Mouse (Mus musculus): ENCODE data around the gene Prkn. TPM values are rescaled to one million over a fixed set of nuclear protein-coding genes. Genes with fewer than 3 reads are reported as not detected.

The Prkn gene
- total and polyA plus RNA-seq, 2 experiments, result 2.5 to 8.9 TPM

GRCm38 (mm10) chr17:11411414-11411813, 571.2 kb downstream of the Prkn start:
- H3K4me3 ChIP-seq (ENCODE audit: insufficient read depth, low read depth, low read length), result no peak overlapping the region
- no peaks in the 10 kb centered on the region for H3K79me2 ChIP-seq (ENCODE audit: control insufficient read depth, insufficient read depth, low read length)
- WGBS, result 64% methylated on average over 10 of the region's 10 CpGs
- no peak for TF ChIP-seq CTCF (IDR thresholded peaks at IDR 0.05; ENCODE audit: low read depth, low read length)
- TF ChIP-seq POLR2A (IDR thresholded peaks at IDR 0.05; ENCODE audit: extremely low read depth, insufficient read depth, low read length), result no peak
- H3K27ac ChIP-seq (replicated peaks; ENCODE audit: insufficient read depth, low read depth, low read length), result no peak overlapping the region
- no peaks in the 10 kb centered on the region for H3K27me3 ChIP-seq (ENCODE audit: control insufficient read depth, insufficient read depth, low read length)
- DNase-seq (ENCODE audit: extremely low read depth, low read depth, low spot score), result no peak
- no peak overlapping the region for H3K9ac ChIP-seq (ENCODE audit: low read depth, low read length)
- no peaks in the 10 kb centered on the region for H3K4me1 ChIP-seq (ENCODE audit: control insufficient read depth, insufficient read depth, low read length)
- H3K36me3 ChIP-seq (ENCODE audit: control insufficient read depth, insufficient read depth, low read length), result no peaks in the 10 kb centered on the region

GRCm38 (mm10) chr17:11413688-11414087, 573.5 kb downstream of the Prkn start:
- 77% methylated on average over 5 of the region's 5 CpGs for WGBS
- Histone ChIP-seq H3K27me3 (ENCODE audit: control insufficient read depth, insufficient read depth, low read length) (no peaks in the 10 kb centered on the region), H3K4me1 (ENCODE audit: control insufficient read depth, insufficient read depth, low read length) (no peaks in the 10 kb centered on the region), H3K36me3 (ENCODE audit: control insufficient read depth, insufficient read depth, low read length) (no peaks in the 10 kb centered on the region), H3K27ac (replicated peaks; ENCODE audit: insufficient read depth, low read depth, low read length) (no peak overlapping the region), H3K79me2 (ENCODE audit: control insufficient read depth, insufficient read depth, low read length) (no peaks in the 10 kb centered on the region), H3K9ac (ENCODE audit: low read depth, low read length) (no peak overlapping the region), H3K4me3 (ENCODE audit: insufficient read depth, low read depth, low read length) (no peak overlapping the region)
- TF ChIP-seq CTCF (IDR thresholded peaks at IDR 0.05; ENCODE audit: low read depth, low read length), result no peak
- no peak for TF ChIP-seq POLR2A (IDR thresholded peaks at IDR 0.05; ENCODE audit: extremely low read depth, insufficient read depth, low read length)
- DNase-seq (ENCODE audit: extremely low read depth, low read depth, low spot score), result no peak

GRCm38 (mm10) chr17:11414288-11414687, 574.1 kb downstream of the Prkn start:
- Histone ChIP-seq H3K27me3 (ENCODE audit: control insufficient read depth, insufficient read depth, low read length) (no peaks in the 10 kb centered on the region), H3K4me1 (ENCODE audit: control insufficient read depth, insufficient read depth, low read length) (no peaks in the 10 kb centered on the region), H3K27ac (replicated peaks; ENCODE audit: insufficient read depth, low read depth, low read length) (no peak overlapping the region), H3K4me3 (ENCODE audit: insufficient read depth, low read depth, low read length) (no peak overlapping the region), H3K79me2 (ENCODE audit: control insufficient read depth, insufficient read depth, low read length) (no peaks in the 10 kb centered on the region), H3K9ac (ENCODE audit: low read depth, low read length) (no peak overlapping the region), H3K36me3 (ENCODE audit: control insufficient read depth, insufficient read depth, low read length) (no peaks in the 10 kb centered on the region)
- WGBS, result 82% methylated on average over 4 of the region's 4 CpGs
- TF ChIP-seq POLR2A (IDR thresholded peaks at IDR 0.05; ENCODE audit: extremely low read depth, insufficient read depth, low read length), result no peak
- no peak for TF ChIP-seq CTCF (IDR thresholded peaks at IDR 0.05; ENCODE audit: low read depth, low read length)
- DNase-seq (ENCODE audit: extremely low read depth, low read depth, low spot score), result no peak

GRCm38 (mm10) chr17:11417150-11417549, 577.0 kb downstream of the Prkn start:
- no peak overlapping the region for H3K4me3 ChIP-seq (ENCODE audit: insufficient read depth, low read depth, low read length)
- H3K4me1 ChIP-seq (ENCODE audit: control insufficient read depth, insufficient read depth, low read length), result no peaks in the 10 kb centered on the region
- H3K27me3 ChIP-seq (ENCODE audit: control insufficient read depth, insufficient read depth, low read length), result no peaks in the 10 kb centered on the region
- H3K36me3 ChIP-seq (ENCODE audit: control insufficient read depth, insufficient read depth, low read length), result no peaks in the 10 kb centered on the region
- no peak overlapping the region for H3K27ac ChIP-seq (replicated peaks; ENCODE audit: insufficient read depth, low read depth, low read length)
- no peaks in the 10 kb centered on the region for H3K79me2 ChIP-seq (ENCODE audit: control insufficient read depth, insufficient read depth, low read length)
- no peak overlapping the region for H3K9ac ChIP-seq (ENCODE audit: low read depth, low read length)
- WGBS, result 86% methylated on average over 3 of the region's 3 CpGs
- TF ChIP-seq CTCF (IDR thresholded peaks at IDR 0.05; ENCODE audit: low read depth, low read length), result no peak
- no peak for TF ChIP-seq POLR2A (IDR thresholded peaks at IDR 0.05; ENCODE audit: extremely low read depth, insufficient read depth, low read length)
- no peak for DNase-seq (ENCODE audit: extremely low read depth, low read depth, low spot score)

- WGBS, result 49% methylated on average over 3 of the region's 3 CpGs
- DNase-seq (ENCODE audit: extremely low read depth, low read depth, low spot score), result no peak
- H3K36me3 ChIP-seq (ENCODE audit: control insufficient read depth, insufficient read depth, low read length), result no peaks in the 10 kb centered on the region
- TF ChIP-seq CTCF (IDR thresholded peaks at IDR 0.05; ENCODE audit: low read depth, low read length), result no peak
- no peak for TF ChIP-seq POLR2A (IDR thresholded peaks at IDR 0.05; ENCODE audit: extremely low read depth, insufficient read depth, low read length)
- no peak overlapping the region for H3K9ac ChIP-seq (ENCODE audit: low read depth, low read length)
- no peaks in the 10 kb centered on the region for H3K4me1 ChIP-seq (ENCODE audit: control insufficient read depth, insufficient read depth, low read length)
- no peaks in the 10 kb centered on the region for H3K27me3 ChIP-seq (ENCODE audit: control insufficient read depth, insufficient read depth, low read length)
- H3K4me3 ChIP-seq (ENCODE audit: insufficient read depth, low read depth, low read length), result no peak overlapping the region
- no peak overlapping the region for H3K27ac ChIP-seq (replicated peaks; ENCODE audit: insufficient read depth, low read depth, low read length)
- H3K79me2 ChIP-seq (ENCODE audit: control insufficient read depth, insufficient read depth, low read length), result no peaks in the 10 kb centered on the region
These were observed 579.3 kb downstream of the Prkn start for GRCm38 (mm10) chr17:11419484-11419883.

GRCm38 (mm10) chr17:11420839-11421238, 580.7 kb downstream of the Prkn start:
- H3K27ac ChIP-seq (replicated peaks; ENCODE audit: insufficient read depth, low read depth, low read length), result no peak overlapping the region
- H3K79me2 ChIP-seq (ENCODE audit: control insufficient read depth, insufficient read depth, low read length), result no peaks in the 10 kb centered on the region
- H3K4me1 ChIP-seq (ENCODE audit: control insufficient read depth, insufficient read depth, low read length), result no peaks in the 10 kb centered on the region
- no peak overlapping the region for H3K9ac ChIP-seq (ENCODE audit: low read depth, low read length)
- H3K36me3 ChIP-seq (ENCODE audit: control insufficient read depth, insufficient read depth, low read length), result no peaks in the 10 kb centered on the region
- H3K4me3 ChIP-seq (ENCODE audit: insufficient read depth, low read depth, low read length), result no peak overlapping the region
- H3K27me3 ChIP-seq (ENCODE audit: control insufficient read depth, insufficient read depth, low read length), result no peaks in the 10 kb centered on the region
- no peak for DNase-seq (ENCODE audit: extremely low read depth, low read depth, low spot score)
- WGBS, result 87% methylated on average over 6 of the region's 6 CpGs
- TF ChIP-seq POLR2A (IDR thresholded peaks at IDR 0.05; ENCODE audit: extremely low read depth, insufficient read depth, low read length) (no peak), CTCF (IDR thresholded peaks at IDR 0.05; ENCODE audit: low read depth, low read length) (no peak)

Data from liver, adult 2 months (tissue).